Mouse (Mus musculus) right cerebral cortex, adult 18-20 months (tissue): ENCODE measurements around the gene Olfr309.
"Not testable (repeated sequence)": the region's sequence is repeated elsewhere in the genome, so short reads cannot be mapped to it uniquely, and the experiment has no call there.

Experiments
- DNase-seq: peaks from one replicate; pipeline ENCODE4 v3.0.0; 2022; ENCODE audit warnings: mixed read lengths

Olfr309 gene

GRCm38 (mm10) chr7:86313608-86314007, at the start of gene Olfr309:
Gene Olfr309, minus strand, starts transcription at chr7:86313708.
- no peak for DNase-seq

GRCm38 (mm10) chr7:86346296-86346695, 32.8 kb upstream of the Olfr309 start:
- DNase-seq, result not testable (repeated sequence)

- no peak for DNase-seq
These were observed 30.7 kb upstream of the Olfr309 start for GRCm38 (mm10) chr7:86344253-86344652.

- DNase-seq, result no peak
These were observed 29.5 kb upstream of the Olfr309 start for GRCm38 (mm10) chr7:86342881-86343565.

GRCm38 (mm10) chr7:86337486-86337885, 24.0 kb upstream of the Olfr309 start, which contains the start of gene Olfr307:
Gene Olfr307, minus strand, starts transcription at chr7:86337586.
- DNase-seq, result no peak

- DNase-seq, result no peak
These were observed 12.0 kb upstream of the Olfr309 start, which contains the start of gene Olfr308 for GRCm38 (mm10) chr7:86325530-86325929. Gene Olfr308, minus strand, starts transcription at chr7:86325630.

GRCm38 (mm10) chr7:86321323-86321722, 7.8 kb upstream of the Olfr309 start:
- no peak for DNase-seq

- no peak for DNase-seq
These were observed 36.4 kb downstream of the Olfr309 start, which contains the start of gene Olfr310 for GRCm38 (mm10) chr7:86277072-86277471. Gene Olfr310, minus strand, starts transcription at chr7:86277172.
